Comparison of ENCODE assay signal across 8 mouse cellular contexts in genomic region chr1:87509561-87510165, GRCm38 (mm10). TPM values are rescaled to one million over a fixed set of nuclear protein-coding genes. Genes with fewer than 3 reads are reported as not detected.
DNase-seq lines count a peak whose midpoint lies in the region; ATAC-seq and TF ChIP-seq lines count a peak whose summit lies in the region.

Gene Neu2, plus strand, starts transcription at chr1:87509889.

- peak; percentile 42 for DNase-seq in adrenal gland, adult 2 months
- no peak for DNase-seq in adrenal gland, postnatal 4 days (ENCODE audit: low spot score in 2 of 2)
- no peak for DNase-seq in testis, postnatal 14 days (ENCODE audit: low spot score)
- DNase-seq in ovary, postnatal 14 days (ENCODE audit: low spot score): no peak

- peak within 1 kb of the TSS; percentile 100 for H3K4me2 ChIP-seq in kidney, embryonic 15.5 days
- H3K4me2 ChIP-seq in midbrain, embryonic 12.5 days (replicated peaks): peak within 1 kb of the TSS; percentile 98

- no peak for TF ChIP-seq CTCF in testis, adult 2 months (IDR thresholded peaks at IDR 0.05; ENCODE audit: control insufficient read depth, insufficient read depth, insufficient replicate concordance, low read depth, low read length)

- peak within 1 kb of the TSS; percentile 82 for H3K4me3 ChIP-seq in testis, adult 2 months (ENCODE audit: control insufficient read depth, low read depth, low read length)
- peak within 1 kb of the TSS; percentile 68 for H3K4me3 ChIP-seq in kidney, embryonic 15.5 days (replicated peaks)
- peak within 1 kb of the TSS; percentile 80 for H3K4me3 ChIP-seq in midbrain, embryonic 12.5 days

- peak; percentile 30 for ATAC-seq in granulocyte monocyte progenitor cell, adult 5-6 weeks (replicated peaks; ENCODE audit: poor library complexity, severe bottlenecking)
- peak; percentile 66 for ATAC-seq in kidney, embryonic 15.5 days (replicated peaks; ENCODE audit: low FRiP score)
- ATAC-seq in midbrain, embryonic 12.5 days (ENCODE audit: low FRiP score, low read depth): peak; percentile 20

- TF ChIP-seq POLR2A in testis, adult 2 months (IDR thresholded peaks at IDR 0.05; ENCODE audit: control insufficient read depth, low read depth, low read length): no peak

- under 1% methylated on average over 55 of the region's 56 CpGs for WGBS in kidney, embryonic 15.5 days
- under 1% methylated on average over 53 of the region's 56 CpGs for WGBS in midbrain, embryonic 12.5 days

- peak within 1 kb of the TSS; percentile 50 for H3K9ac ChIP-seq in kidney, embryonic 15.5 days
- peak within 1 kb of the TSS; percentile 67 for H3K9ac ChIP-seq in midbrain, embryonic 12.5 days (replicated peaks)

- H3K4me1 ChIP-seq in testis, adult 2 months (ENCODE audit: control insufficient read depth, insufficient read depth, low read length): peaks cover 19% of the 10 kb centered on the region
- H3K4me1 ChIP-seq in kidney, embryonic 15.5 days: peaks cover 20% of the 10 kb centered on the region
- H3K4me1 ChIP-seq in midbrain, embryonic 12.5 days: peaks cover 9% of the 10 kb centered on the region

- H3K9me3 ChIP-seq in kidney, embryonic 15.5 days (replicated peaks): no peaks in the 10 kb centered on the region
- no peaks in the 10 kb centered on the region for H3K9me3 ChIP-seq in midbrain, embryonic 12.5 days

- H3K36me3 ChIP-seq in testis, adult 2 months (ENCODE audit: control insufficient read depth, insufficient read depth, low read length): no peaks in the 10 kb centered on the region
- H3K36me3 ChIP-seq in kidney, embryonic 15.5 days: no peaks in the 10 kb centered on the region
- H3K36me3 ChIP-seq in midbrain, embryonic 12.5 days: no peaks in the 10 kb centered on the region

- peak within 1 kb of the TSS; percentile 46; the same call in 1 of the 2 replicates for H3K27ac ChIP-seq in testis, adult 2 months (ENCODE audit: control insufficient read depth, insufficient read depth, low read depth, low read length)
- H3K27ac ChIP-seq in kidney, embryonic 15.5 days: no peak within 1 kb of the TSS
- H3K27ac ChIP-seq in midbrain, embryonic 12.5 days (replicated peaks): no peak within 1 kb of the TSS

- H3K27me3 ChIP-seq in testis, adult 2 months (ENCODE audit: control insufficient read depth, insufficient read depth, low read length): peaks cover 6% of the 10 kb centered on the region
- peaks cover 64% of the 10 kb centered on the region for H3K27me3 ChIP-seq in kidney, embryonic 15.5 days
- peaks cover 39% of the 10 kb centered on the region for H3K27me3 ChIP-seq in midbrain, embryonic 12.5 days

RNA-seq across cellular contexts. Expression of gene Neu2, which starts in this region (rescaled TPM):
- total RNA-seq in adrenal gland, adult 2 months (2021): not detected
- polyA plus RNA-seq in adrenal gland, adult 2 months (2012; rRNA removed): not detected in 2 replicates
- under 1 TPM; 0.22 to 0.23 TPM for total RNA-seq in adrenal gland, postnatal 4 days (2021)
- polyA plus RNA-seq in testis, adult 2 months (2012; rRNA removed): 0.59 and 1.4 TPM in 2 replicates
- total RNA-seq in granulocyte monocyte progenitor cell, adult 5-6 weeks (2014; fragmentation: Nextera tagmentation): not detected in 2 replicates
- total RNA-seq in granulocyte monocyte progenitor cell, adult 5-6 weeks (2017): not detected in 2 replicates
- polyA plus RNA-seq in kidney, embryonic 15.5 days (2015; fragmentation: Nextera tagmentation; extraction: Ambion mirVana): 0.29 and 0.41 TPM in 2 replicates
- not detected in 2 replicates for polyA plus RNA-seq in midbrain, embryonic 12.5 days (2016; fragmentation: Nextera tagmentation; extraction: Ambion mirVana)

Comparison
In these comparisons a context has a peak if more than half of its experiments do, and no peak if none do; other contexts are left out.
1. Peak in DNase-seq in adrenal gland, adult 2 months; RNA of the gene not detected or under 1 TPM.
2. Peak in ATAC-seq in granulocyte monocyte progenitor cell, adult 5-6 weeks; RNA of the gene not detected or under 1 TPM.
3. Peak in ATAC-seq, H3K4me3 ChIP-seq, H3K9ac ChIP-seq and H3K4me2 ChIP-seq in kidney, embryonic 15.5 days; RNA of the gene not detected or under 1 TPM.
4. Peak in ATAC-seq, H3K4me3 ChIP-seq, H3K9ac ChIP-seq and H3K4me2 ChIP-seq in midbrain, embryonic 12.5 days; RNA of the gene not detected or under 1 TPM.